Mouse (Mus musculus): ENCODE measurements around the gene Ywhah.

- TF ChIP-seq CTCF (IDR thresholded peaks at IDR 0.05; ENCODE audit: borderline replicate concordance, insufficient read depth, low read length) (no peak), POLR2A (IDR thresholded peaks at IDR 0.05; ENCODE audit: low read depth, low read length) (no peak)
Measured at GRCm38 (mm10) chr5:33023337-33023736, 4.7 kb downstream of the Ywhah start.

Data from embryonic fibroblast, embryonic 13.5 days (primary cell).